Mouse (Mus musculus): Measurements from ENCODE around the gene Vmn2r22. TPM values are rescaled to one million over a fixed set of nuclear protein-coding genes. Genes with fewer than 3 reads are reported as not detected.
"Not testable (repeated sequence)": the region's sequence is repeated elsewhere in the genome, so short reads cannot be mapped to it uniquely, and the experiment has no call there.

The Vmn2r22 gene
- not detected in 2 replicates for polyA plus RNA-seq (2016; fragmentation: Nextera tagmentation; extraction: Ambion mirVana)

- not testable (repeated sequence) for H3K9me3 ChIP-seq; H3K27me3 ChIP-seq (ENCODE audit: poor library complexity, severe bottlenecking); DNase-seq (ENCODE audit: extremely low spot score, low spot score); H3K4me3 ChIP-seq; H3K4me1 ChIP-seq; H3K27ac ChIP-seq; H3K36me3 ChIP-seq (replicated peaks)
- 81% methylated on average over 3 of the region's 3 CpGs for WGBS
These were observed at the start of gene Vmn2r22 for GRCm38 (mm10) chr6:123650625-123651024. TSS of gene Vmn2r22 (minus strand) at chr6:123650725.

DNA sequence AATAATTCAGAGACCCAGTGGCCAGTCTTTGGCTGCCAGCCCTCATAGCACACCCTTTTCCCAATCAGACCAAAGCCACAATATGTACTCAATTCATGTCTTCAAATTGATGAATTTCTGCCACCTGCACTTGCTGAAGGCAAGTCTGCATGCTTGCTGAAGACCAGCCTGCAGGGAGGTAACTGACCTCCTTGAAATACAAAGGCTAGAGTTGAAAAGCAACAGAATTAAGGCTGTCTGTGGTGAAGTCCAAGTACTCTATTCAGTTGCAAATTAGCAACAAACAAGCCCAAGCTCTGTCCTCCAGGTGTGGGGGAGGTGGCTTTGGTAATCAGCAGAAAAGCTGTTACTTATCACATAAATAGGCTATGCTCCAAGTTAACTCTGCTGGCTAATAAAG lies 46.7 kb upstream of the Vmn2r22 start:
- Histone ChIP-seq H3K36me3 (replicated peaks) (no peaks in the 10 kb centered on the region), H3K9me3 (no peaks in the 10 kb centered on the region), H3K27me3 (ENCODE audit: poor library complexity, severe bottlenecking) (no peaks in the 10 kb centered on the region), H3K4me1 (peaks cover 13% of the 10 kb centered on the region; the same call in 1 of the 2 replicates), H3K4me3 (no peak overlapping the region), H3K27ac (no peak overlapping the region)
- no peak for DNase-seq (ENCODE audit: extremely low spot score, low spot score)

GRCm38 (mm10) chr6:123696639-123697038 lies 46.1 kb upstream of the Vmn2r22 start:
- peaks cover 13% of the 10 kb centered on the region; the same call in 1 of the 2 replicates for H3K4me1 ChIP-seq
- H3K27ac ChIP-seq; H3K4me3 ChIP-seq; H3K36me3 ChIP-seq (replicated peaks); H3K9me3 ChIP-seq; DNase-seq (ENCODE audit: extremely low spot score, low spot score); H3K27me3 ChIP-seq (ENCODE audit: poor library complexity, severe bottlenecking): not testable (repeated sequence)
- 38% methylated on average over 1 of the region's 1 CpGs for WGBS

- Histone ChIP-seq H3K4me3 (no peak overlapping the region), H3K36me3 (replicated peaks) (no peaks in the 10 kb centered on the region), H3K4me1 (no peaks in the 10 kb centered on the region), H3K27me3 (ENCODE audit: poor library complexity, severe bottlenecking) (no peaks in the 10 kb centered on the region), H3K27ac (no peak overlapping the region), H3K9me3 (no peaks in the 10 kb centered on the region)
- 65% methylated on average over 6 of the region's 6 CpGs for WGBS
- no peak for DNase-seq (ENCODE audit: extremely low spot score, low spot score)
These were observed 6.5 kb upstream of the Vmn2r22 start for GRCm38 (mm10) chr6:123657040-123657439.

GRCm38 (mm10) chr6:123639394-123639793 lies 11.1 kb downstream of the Vmn2r22 start:
- H3K27me3 ChIP-seq (ENCODE audit: poor library complexity, severe bottlenecking); H3K9me3 ChIP-seq; H3K36me3 ChIP-seq (replicated peaks); DNase-seq (ENCODE audit: extremely low spot score, low spot score); H3K27ac ChIP-seq; H3K4me1 ChIP-seq; H3K4me3 ChIP-seq: not testable (repeated sequence)
- WGBS: 89% methylated on average over 4 of the region's 4 CpGs

DNA sequence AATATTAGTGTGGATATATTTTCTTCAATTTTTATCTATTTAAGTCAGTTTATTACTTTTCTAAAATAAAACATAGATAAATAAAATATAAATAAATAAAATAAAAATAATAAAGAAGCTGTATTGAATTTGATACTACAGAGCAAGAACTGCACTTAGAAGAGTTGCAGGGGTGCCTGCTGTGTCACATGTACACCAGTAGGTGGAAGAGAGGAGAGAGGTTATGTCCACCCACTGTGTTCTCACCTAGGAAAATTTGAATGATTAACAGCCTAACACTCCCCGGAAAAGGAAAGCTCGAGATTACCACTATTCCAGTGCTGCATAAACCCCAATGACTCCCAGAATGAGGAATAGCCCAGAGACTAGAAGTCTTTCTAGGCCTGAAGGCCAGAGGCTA lies 26.7 kb downstream of the Vmn2r22 start:
- H3K4me1 ChIP-seq; H3K27ac ChIP-seq; DNase-seq (ENCODE audit: extremely low spot score, low spot score); H3K36me3 ChIP-seq (replicated peaks); H3K9me3 ChIP-seq; H3K27me3 ChIP-seq (ENCODE audit: poor library complexity, severe bottlenecking); H3K4me3 ChIP-seq: not testable (repeated sequence)
- no CpG with 5 or more reads among the region's 2 CpGs for WGBS

- H3K4me1 ChIP-seq; H3K9me3 ChIP-seq; H3K36me3 ChIP-seq (replicated peaks); DNase-seq (ENCODE audit: extremely low spot score, low spot score); H3K27ac ChIP-seq; H3K27me3 ChIP-seq (ENCODE audit: poor library complexity, severe bottlenecking); H3K4me3 ChIP-seq: not testable (repeated sequence)
- WGBS: no CpG with 5 or more reads among the region's 5 CpGs
These were observed 62.2 kb downstream of the Vmn2r22 start for GRCm38 (mm10) chr6:123588368-123588767.

DNA sequence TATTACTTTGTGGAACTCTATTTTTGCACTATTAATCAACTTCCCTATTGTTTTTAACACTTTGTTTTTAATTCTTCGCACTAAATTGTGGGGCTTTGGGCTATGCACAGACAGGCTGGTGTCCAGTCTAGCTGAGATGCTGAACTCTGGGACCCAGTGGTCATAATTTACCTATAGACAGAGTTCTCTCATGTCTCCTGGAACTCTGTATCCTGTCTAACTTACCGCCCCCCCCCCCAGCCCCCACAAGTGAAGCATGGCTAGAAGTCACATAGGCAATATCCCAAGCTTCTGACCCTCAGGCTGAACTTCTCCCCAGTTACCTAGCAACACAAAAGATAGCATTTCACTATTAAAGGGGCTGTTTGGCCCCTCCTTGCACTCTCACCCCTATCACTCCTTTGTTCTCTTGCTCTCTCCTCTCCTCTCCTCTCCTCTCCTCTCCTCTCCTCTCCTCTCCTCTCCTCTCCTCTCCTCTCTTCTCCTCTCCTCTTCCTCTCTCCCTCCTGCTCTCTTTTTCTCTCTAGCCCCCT lies 62.7 kb downstream of the Vmn2r22 start:
- H3K27me3 ChIP-seq (ENCODE audit: poor library complexity, severe bottlenecking); H3K27ac ChIP-seq; H3K36me3 ChIP-seq (replicated peaks); H3K9me3 ChIP-seq; H3K4me3 ChIP-seq; DNase-seq (ENCODE audit: extremely low spot score, low spot score); H3K4me1 ChIP-seq: not testable (repeated sequence)
- WGBS: no CpG with 5 or more reads among the region's 2 CpGs

DNA sequence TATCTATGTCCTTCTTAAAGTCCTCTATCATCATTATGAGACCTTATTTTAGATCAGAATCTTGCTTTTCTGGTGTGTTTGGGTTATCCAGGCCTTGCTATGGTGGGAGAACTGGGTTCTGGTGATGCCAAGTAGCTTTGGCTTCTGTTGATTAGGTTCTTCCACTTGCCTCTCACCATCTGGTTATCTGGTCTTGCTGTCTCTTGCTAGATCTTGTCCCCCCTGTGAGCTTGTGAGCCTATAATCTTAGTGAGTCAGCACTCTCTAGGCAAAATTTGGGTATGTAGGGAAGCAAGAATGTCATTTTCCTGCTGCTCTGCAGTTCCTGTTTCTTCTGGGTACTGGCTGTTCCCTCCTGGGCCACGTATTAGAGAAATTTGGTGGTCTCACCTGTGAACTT lies 66.5 kb downstream of the Vmn2r22 start:
- not testable (repeated sequence) for H3K27ac ChIP-seq; DNase-seq (ENCODE audit: extremely low spot score, low spot score); H3K9me3 ChIP-seq; H3K4me1 ChIP-seq; H3K27me3 ChIP-seq (ENCODE audit: poor library complexity, severe bottlenecking); H3K4me3 ChIP-seq; H3K36me3 ChIP-seq (replicated peaks)
- no CpG with 5 or more reads among the region's 1 CpGs for WGBS

GRCm38 (mm10) chr6:123574698-123575097 lies 75.8 kb downstream of the Vmn2r22 start:
- not testable (repeated sequence) for DNase-seq (ENCODE audit: extremely low spot score, low spot score); H3K27me3 ChIP-seq (ENCODE audit: poor library complexity, severe bottlenecking); H3K36me3 ChIP-seq (replicated peaks); H3K27ac ChIP-seq; H3K4me1 ChIP-seq; H3K4me3 ChIP-seq; H3K9me3 ChIP-seq
- no CpG with 5 or more reads among the region's 2 CpGs for WGBS

Other genes with a start within 250 kb of the Vmn2r22 start
- not detected in 2 replicates for gene Vmn2r20, start 232.6 kb downstream of the Vmn2r22 start, polyA plus RNA-seq (2016; fragmentation: Nextera tagmentation; extraction: Ambion mirVana)
- not detected in 2 replicates for gene Vmn2r21, start 117.3 kb downstream of the Vmn2r22 start, polyA plus RNA-seq (2016; fragmentation: Nextera tagmentation; extraction: Ambion mirVana)
- gene Vmn2r23, start 51.9 kb upstream of the Vmn2r22 start, polyA plus RNA-seq (2016; fragmentation: Nextera tagmentation; extraction: Ambion mirVana): not detected in 2 replicates
- not detected in 2 replicates for gene Vmn2r24, start 128.2 kb upstream of the Vmn2r22 start, polyA plus RNA-seq (2016; fragmentation: Nextera tagmentation; extraction: Ambion mirVana)
- gene Vmn2r25, start 202.7 kb upstream of the Vmn2r22 start, polyA plus RNA-seq (2016; fragmentation: Nextera tagmentation; extraction: Ambion mirVana): not detected in 2 replicates

All from forebrain, embryonic 10.5 days (tissue).